8 mouse cellular contexts compared by ENCODE assay signal in genomic region chr19:37375755-37376615, GRCm38 (mm10). TPM values are rescaled to one million over a fixed set of nuclear protein-coding genes. Genes with fewer than 3 reads are reported as not detected.
DNase-seq lines count a peak whose midpoint lies in the region; ATAC-seq lines count a peak whose summit lies in the region.

TSS of gene Kif11 (plus strand) at chr19:37376403.

- peak within 1 kb of the TSS; percentile 95 to 96 for H3K27ac ChIP-seq in heart, embryonic 14.5 days (replicated peaks in 1 of 2; ENCODE audit: control insufficient read depth in 1 of 2, insufficient read depth in 1 of 2, low read depth in 2 of 2, low read length in 2 of 2)
- H3K27ac ChIP-seq in liver, embryonic 13.5 days = peak within 1 kb of the TSS; percentile 96
- peak within 1 kb of the TSS; percentile 99 for H3K27ac ChIP-seq in stomach, embryonic 16.5 days (ENCODE audit: low read length)

- peak; percentile 94 for ATAC-seq in CD4-positive, CD25-positive, alpha-beta regulatory T cell, adult 4 months
- ATAC-seq in heart, embryonic 14.5 days (ENCODE audit: insufficient number of reproducible peaks, insufficient read depth, low FRiP score, low read depth) = peak; percentile 98
- ATAC-seq in liver, embryonic 13.5 days (ENCODE audit: low read depth) = peak; percentile 97
- peak; percentile 99 for ATAC-seq in stomach, embryonic 16.5 days (ENCODE audit: insufficient read depth, low FRiP score)

- H3K36me3 ChIP-seq in heart, embryonic 14.5 days (ENCODE audit: control insufficient read depth, insufficient read depth, low read length) = no peaks in the 10 kb centered on the region
- peaks cover 24% of the 10 kb centered on the region for H3K36me3 ChIP-seq in liver, embryonic 13.5 days
- H3K36me3 ChIP-seq in stomach, embryonic 16.5 days (ENCODE audit: control insufficient read depth, insufficient read depth, low read length) = no peaks in the 10 kb centered on the region

- peak; percentile 92 for DNase-seq in c-Kit-negative CD71-positive TER-119-positive erythroid progenitor cells, embryonic 14.5 days (ENCODE audit: low read depth, low spot score)
- peak; percentile 98 for DNase-seq in fibroblast of lung, adult 2 months (ENCODE audit: low read depth)
- peak; percentile 100 for DNase-seq in kidney, postnatal 14 days
- peak; percentile 92 for DNase-seq in liver, embryonic 13.5 days
- DNase-seq in neural tube, embryonic 10.5 days (ENCODE audit: extremely low spot score, low spot score) = peak; percentile 94

- H3K27me3 ChIP-seq in heart, embryonic 14.5 days (ENCODE audit: control insufficient read depth, insufficient read depth, low read length) = no peaks in the 10 kb centered on the region
- H3K27me3 ChIP-seq in liver, embryonic 13.5 days = no peaks in the 10 kb centered on the region
- H3K27me3 ChIP-seq in stomach, embryonic 16.5 days (ENCODE audit: control insufficient read depth, insufficient read depth, low read length) = no peaks in the 10 kb centered on the region

- no peaks in the 10 kb centered on the region for H3K9me3 ChIP-seq in heart, embryonic 14.5 days (ENCODE audit: control insufficient read depth, low read length)
- H3K9me3 ChIP-seq in liver, embryonic 13.5 days (replicated peaks) = no peaks in the 10 kb centered on the region
- no peaks in the 10 kb centered on the region for H3K9me3 ChIP-seq in stomach, embryonic 16.5 days (replicated peaks; ENCODE audit: control insufficient read depth, low read length)

- H3K4me2 ChIP-seq in heart, embryonic 14.5 days (ENCODE audit: low read length) = peak within 1 kb of the TSS; percentile 74
- H3K4me2 ChIP-seq in liver, embryonic 13.5 days = peak within 1 kb of the TSS; percentile 85
- peak within 1 kb of the TSS; percentile 64 for H3K4me2 ChIP-seq in stomach, embryonic 16.5 days (ENCODE audit: low read depth, low read length)

- H3K4me1 ChIP-seq in heart, embryonic 14.5 days (ENCODE audit: control insufficient read depth in 2 of 2, insufficient read depth in 2 of 2, low read length in 2 of 2) = peaks cover 0 to 14% of the 10 kb centered on the region in 2 experiments; a peak in 2 of 4 replicates
- H3K4me1 ChIP-seq in liver, embryonic 13.5 days (replicated peaks) = peaks cover 58% of the 10 kb centered on the region
- H3K4me1 ChIP-seq in stomach, embryonic 16.5 days (ENCODE audit: control insufficient read depth, insufficient read depth, low read length) = peaks cover 15% of the 10 kb centered on the region

- under 1% methylated on average over 73 of the region's 73 CpGs for WGBS in heart, embryonic 14.5 days
- WGBS in liver, embryonic 13.5 days (ENCODE audit: insufficient replicate concordance) = under 1% methylated on average over 73 of the region's 73 CpGs
- under 1% methylated on average over 73 of the region's 73 CpGs for WGBS in stomach, embryonic 16.5 days

- H3K9ac ChIP-seq in heart, embryonic 14.5 days (ENCODE audit: low read length) = peak within 1 kb of the TSS; percentile 86
- H3K9ac ChIP-seq in liver, embryonic 13.5 days = peak within 1 kb of the TSS; percentile 98
- peak within 1 kb of the TSS; percentile 83 for H3K9ac ChIP-seq in stomach, embryonic 16.5 days (ENCODE audit: low read length)

- H3K4me3 ChIP-seq in heart, embryonic 14.5 days (ENCODE audit: control insufficient read depth in 1 of 2, insufficient read depth in 1 of 2, low read depth in 1 of 2, low read length in 2 of 2) = peak within 1 kb of the TSS; percentile 72 to 86
- H3K4me3 ChIP-seq in liver, embryonic 13.5 days (replicated peaks) = peak within 1 kb of the TSS; percentile 93
- peak within 1 kb of the TSS; percentile 97 for H3K4me3 ChIP-seq in stomach, embryonic 16.5 days (replicated peaks; ENCODE audit: low read length)

RNA-seq across cellular contexts. Expression of gene Kif11, which starts in this region (rescaled TPM):
- 1 to 10 TPM; 3.0 to 6.9 TPM for polyA plus RNA-seq in CD4-positive, CD25-positive, alpha-beta regulatory T cell, adult 4 months (2017; shearing (Covaris generic))
- polyA plus RNA-seq in heart, embryonic 14.5 days (2014; fragmentation: Nextera tagmentation; extraction: Ambion mirVana) = 48.0 and 48.5 TPM in 2 replicates
- polyA plus RNA-seq in liver, embryonic 13.5 days (2015; fragmentation: Nextera tagmentation; extraction: Ambion mirVana) = 50.8 and 65.4 TPM in 2 replicates
- 46.4 and 50.2 TPM in 2 replicates for polyA plus RNA-seq in stomach, embryonic 16.5 days (2015; fragmentation: Nextera tagmentation; extraction: Ambion mirVana)

Comparison
In these comparisons a context has a peak if more than half of its experiments do, and no peak if none do; other contexts are left out.
1. Peak in every context shown above with its lines: DNase-seq, ATAC-seq, H3K4me3 ChIP-seq and H3K27ac ChIP-seq.